Mouse (Mus musculus): ENCODE data around the gene Pold1. TPM values are rescaled to one million over a fixed set of nuclear protein-coding genes. Genes with fewer than 3 reads are reported as not detected.

Gene Pold1
- total RNA-seq, 2 experiments from 2014 or later, result 6.9 to 7.2 TPM

DNA sequence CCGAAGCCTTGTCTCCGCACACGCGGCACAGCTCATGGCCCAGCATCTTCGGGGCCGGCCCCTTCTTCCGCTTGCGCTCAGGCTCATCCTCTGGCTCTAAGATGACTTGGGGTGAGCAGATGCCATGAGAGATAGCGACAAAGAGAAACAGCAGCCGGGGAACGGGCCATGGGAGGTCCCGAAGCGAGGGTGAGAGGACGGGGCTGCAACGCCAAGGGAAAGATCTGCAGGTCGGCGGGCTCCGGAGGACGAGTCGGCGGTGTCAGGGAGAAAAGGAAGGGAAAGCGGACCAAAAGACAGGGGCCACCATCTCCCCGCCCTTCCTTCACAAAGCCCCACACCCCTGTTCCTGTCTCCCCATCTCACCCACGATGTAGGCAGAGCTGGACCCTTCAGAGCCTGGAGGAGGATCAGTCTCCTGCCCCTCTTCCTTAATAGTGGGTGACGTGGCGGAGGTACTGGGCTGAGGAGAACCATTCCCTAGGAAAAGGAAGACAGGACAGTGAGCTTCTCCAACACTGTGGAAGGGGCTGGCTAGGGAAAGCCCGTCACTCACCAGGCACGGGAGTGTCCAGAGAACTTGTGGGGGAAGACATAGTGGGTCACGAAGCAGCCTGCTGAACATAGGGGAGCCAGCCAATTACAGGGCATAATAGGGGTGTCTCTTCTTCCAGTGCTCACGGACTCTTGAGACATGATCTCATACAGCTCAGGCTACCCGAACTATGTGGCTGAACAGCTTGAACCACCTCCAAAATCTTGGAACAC lies 3.7 kb upstream of the Pold1 start:
- intact Hi-C loops (cut with DNase I), result loop anchor here (5.0 to 10.0 kb wide), 2 partner anchors 55 to 178 kb away; partner anchors contain the start of genes Emc10 and Fam71e1
- no peak for DNase-seq (ENCODE audit: extremely low spot score in 1 of 2, low spot score in 2 of 2)

GRCm38 (mm10) chr7:44551731-44552130 lies 3.1 kb upstream of the Pold1 start:
- intact Hi-C loops (cut with DNase I), result loop anchor here (5.0 to 10.0 kb wide), 2 partner anchors 54 to 177 kb away; partner anchors contain the start of genes Emc10 and Fam71e1
- DNase-seq (ENCODE audit: extremely low spot score in 1 of 2, low spot score in 2 of 2), result no peak

- DNase-seq (ENCODE audit: extremely low spot score in 1 of 2, low spot score in 2 of 2), result no peak
- intact Hi-C loops (cut with DNase I), result loop anchor here (5.0 to 10.0 kb wide), 2 partner anchors 54 to 176 kb away; partner anchors contain the start of genes Emc10 and Fam71e1
Measured at GRCm38 (mm10) chr7:44551301-44551700, 2.7 kb upstream of the Pold1 start.

DNA sequence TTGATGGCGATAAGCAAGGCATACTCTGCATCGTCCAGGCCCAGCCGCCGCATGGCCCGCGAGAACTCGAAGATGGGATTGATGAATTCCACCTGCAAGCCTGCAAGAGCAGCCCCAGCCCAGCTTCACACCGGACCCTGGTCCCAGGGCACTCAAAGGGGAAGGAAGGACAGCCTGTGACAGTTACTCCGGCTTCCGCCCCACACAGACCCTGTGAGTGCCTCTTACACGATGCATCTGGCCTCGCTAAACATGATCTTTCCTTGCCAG lies 1.7 kb upstream of the Pold1 start:
- intact Hi-C loops (cut with DNase I), result loop anchor here (5.0 to 10.0 kb wide), 2 partner anchors 53 to 176 kb away; partner anchors contain the start of genes Emc10 and Fam71e1
- DNase-seq (ENCODE audit: extremely low spot score in 1 of 2, low spot score in 2 of 2), result no peak

DNA sequence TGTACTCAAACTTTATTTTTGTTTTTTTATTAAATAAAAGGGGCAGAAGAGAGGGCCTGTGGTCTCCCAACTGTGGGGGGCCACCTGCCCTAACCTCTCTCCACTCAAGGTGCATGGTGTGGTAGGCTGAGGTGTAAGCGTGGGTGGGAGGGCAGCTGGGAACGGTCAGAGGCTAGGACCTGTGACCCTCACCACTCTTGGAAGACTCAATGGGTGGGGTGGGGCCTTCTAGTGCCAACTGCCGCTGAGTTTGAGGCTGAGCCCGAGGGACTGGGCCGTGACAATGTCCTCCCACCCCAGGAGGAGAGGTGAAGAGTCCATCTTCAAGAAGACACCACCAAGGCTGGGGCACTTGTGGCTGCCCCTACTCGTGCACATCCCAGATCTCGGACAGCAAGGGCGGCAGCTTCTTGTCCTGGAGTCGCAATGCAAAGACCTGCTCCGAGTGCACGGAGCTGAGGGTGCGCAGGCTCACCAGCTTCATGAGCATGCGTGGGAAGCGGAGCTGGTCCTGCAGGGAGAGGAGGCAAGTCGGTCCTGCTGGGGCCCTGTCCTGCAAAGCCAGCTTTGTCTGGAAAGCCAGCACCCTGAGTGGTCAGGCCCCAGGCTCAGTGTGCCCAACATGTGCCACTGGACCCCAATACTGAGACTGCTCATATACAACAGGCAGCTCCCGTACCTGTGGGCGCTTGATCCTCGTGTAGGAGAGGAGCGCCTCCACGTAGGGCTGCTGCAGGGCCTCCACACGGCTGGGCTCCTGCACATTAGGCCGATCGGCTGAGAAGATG lies 1.2 kb upstream of the Pold1 start:
- intact Hi-C loops (cut with DNase I), result loop anchor here (5.0 to 10.0 kb wide), 2 partner anchors 53 to 175 kb away; partner anchors contain the start of genes Emc10 and Fam71e1

DNA sequence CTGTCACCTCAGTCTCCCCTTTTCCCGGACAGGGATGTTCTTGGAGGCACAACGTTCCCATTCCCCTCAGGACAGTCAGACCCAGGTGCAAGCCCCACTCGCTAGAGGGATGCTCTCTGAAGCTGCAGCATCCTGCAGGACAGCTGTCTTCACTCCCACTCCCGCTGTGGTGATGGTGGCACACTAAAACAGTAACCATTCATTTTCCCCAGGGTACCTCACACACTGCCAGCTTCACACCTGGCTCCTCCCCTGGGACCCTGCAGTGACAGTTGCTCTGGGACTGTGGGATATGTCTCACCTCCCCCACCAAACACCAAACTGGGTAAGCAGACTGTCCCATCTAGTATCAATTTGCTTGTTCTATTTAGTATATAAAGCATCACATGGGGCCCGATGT lies 924 bp downstream of the Pold1 start:
- no peak for DNase-seq (ENCODE audit: extremely low spot score in 1 of 2, low spot score in 2 of 2)
- intact Hi-C loops (cut with DNase I), result no loop called here

More for the DNA sequence above, 1.2 kb upstream of the Pold1 start:
- no peak for DNase-seq (ENCODE audit: extremely low spot score in 1 of 2, low spot score in 2 of 2)

- intact Hi-C loops (cut with DNase I), result no loop called here
Measured at GRCm38 (mm10) chr7:44547041-44547440, 1.6 kb downstream of the Pold1 start.

DNA sequence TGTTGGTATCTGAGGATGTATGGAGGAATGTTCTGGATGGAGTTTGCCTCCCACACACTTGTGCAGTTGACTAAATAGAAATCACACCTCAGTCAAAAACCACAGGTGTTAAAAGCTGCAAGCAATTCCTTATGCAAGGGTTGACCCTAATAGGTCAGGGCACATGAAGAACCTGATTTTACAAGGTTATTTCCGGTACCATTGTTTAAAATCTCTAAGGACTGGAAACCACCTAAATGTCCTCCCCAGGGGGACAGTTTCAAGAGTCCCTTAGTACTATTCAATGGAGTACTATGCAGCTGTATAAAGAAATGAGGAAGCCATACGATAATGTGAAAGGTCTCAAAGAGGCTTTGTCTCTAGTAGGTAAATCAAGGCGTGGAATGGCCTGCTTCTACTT lies 2.4 kb downstream of the Pold1 start:
- intact Hi-C loops (cut with DNase I), result no loop called here

More at GRCm38 (mm10) chr7:44547041-44547440, 1.6 kb downstream of the Pold1 start:
- no peak for DNase-seq (ENCODE audit: extremely low spot score in 1 of 2, low spot score in 2 of 2)

DNA sequence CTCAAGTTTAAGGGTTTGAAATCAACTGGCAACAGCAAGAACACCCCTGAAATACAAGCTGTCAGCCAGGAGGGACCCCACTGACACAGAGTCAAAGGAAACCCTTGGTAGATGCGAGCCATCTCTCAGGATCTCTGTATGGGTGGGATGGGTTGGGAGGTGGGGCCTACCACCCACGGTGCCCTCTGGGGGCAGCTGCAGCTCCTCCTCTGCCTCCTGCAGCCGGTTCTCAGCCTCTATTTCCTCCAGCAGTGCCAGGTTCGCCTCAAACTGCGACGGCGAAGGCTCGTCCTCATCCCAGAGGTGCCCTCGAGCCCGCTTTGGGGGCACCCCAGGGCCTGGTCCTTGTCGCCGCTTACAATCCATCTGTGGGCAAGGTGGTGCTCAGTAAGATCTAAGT lies 5.6 kb downstream of the Pold1 start:
- intact Hi-C loops (cut with DNase I), result no loop called here
- DNase-seq (ENCODE audit: extremely low spot score in 1 of 2, low spot score in 2 of 2), result no peak

More for the DNA sequence above, 2.4 kb downstream of the Pold1 start:
- DNase-seq (ENCODE audit: extremely low spot score in 1 of 2, low spot score in 2 of 2), result no peak

DNA sequence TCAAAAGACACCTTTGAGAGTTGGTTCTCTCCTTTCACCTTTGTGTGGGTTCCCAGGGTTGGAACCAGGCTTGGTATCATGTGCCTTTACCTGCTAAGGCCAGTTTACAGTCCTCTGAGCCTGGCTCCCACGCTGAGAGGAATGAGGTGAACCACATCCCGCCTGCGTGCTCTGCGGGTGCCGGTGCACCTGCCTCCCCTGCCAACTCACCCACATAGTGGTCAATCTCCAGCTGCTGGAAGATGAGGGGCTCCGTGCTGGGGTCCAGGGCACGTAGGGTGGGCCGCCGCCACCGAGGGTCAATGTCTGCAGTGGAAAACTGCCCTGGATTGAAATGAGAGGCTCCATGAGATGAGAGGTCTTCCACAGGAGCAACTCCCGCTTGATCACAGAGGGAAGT lies 6.1 kb downstream of the Pold1 start:
- intact Hi-C loops (cut with DNase I), result no loop called here
- no peak for DNase-seq (ENCODE audit: extremely low spot score in 1 of 2, low spot score in 2 of 2)

DNA sequence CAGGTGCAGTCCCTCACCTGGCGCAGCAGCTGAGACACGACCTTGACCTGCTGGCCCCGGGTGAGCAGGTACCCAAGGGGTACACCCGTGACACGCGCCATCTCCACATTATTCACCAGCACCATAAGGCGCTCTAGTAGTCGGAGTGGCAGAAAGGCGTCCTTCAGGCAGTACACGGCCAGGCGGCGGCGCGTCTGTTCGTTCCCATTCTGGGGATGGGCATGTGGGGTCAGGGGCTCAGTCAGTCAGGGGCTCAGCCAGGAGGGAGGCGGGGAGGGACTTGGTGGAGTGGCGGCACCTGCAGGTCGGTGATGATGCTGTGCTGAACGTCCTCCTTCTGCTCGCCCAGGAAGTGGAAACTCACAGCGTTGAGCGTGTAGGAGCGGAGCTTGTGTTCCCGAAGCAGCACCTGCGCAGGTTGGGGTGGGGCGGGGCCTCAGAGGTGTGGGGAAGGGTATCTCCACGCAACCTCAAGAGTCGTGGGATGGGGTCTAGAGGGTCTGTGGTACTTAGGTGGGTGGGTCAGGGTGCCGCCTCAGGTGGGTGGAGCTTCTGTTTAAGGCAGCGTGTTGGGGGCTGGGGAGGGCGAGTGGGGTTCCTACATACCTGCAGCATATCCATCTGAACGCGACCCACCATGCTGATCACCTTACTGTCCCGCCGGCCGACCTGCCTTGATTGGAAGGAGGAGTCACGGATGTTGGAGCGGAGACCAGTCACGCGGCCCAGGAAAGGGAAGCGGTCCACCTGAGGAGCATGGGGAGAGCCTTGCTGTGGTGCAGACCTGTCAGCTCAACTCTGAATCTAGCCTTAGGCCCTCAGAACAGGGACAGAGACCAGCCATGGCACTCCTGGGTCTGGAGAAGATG lies 9.7 kb downstream of the Pold1 start:
- intact Hi-C loops (cut with DNase I), result no loop called here
- no peak for DNase-seq (ENCODE audit: extremely low spot score in 1 of 2, low spot score in 2 of 2)

GRCm38 (mm10) chr7:44537496-44537895 lies 11.2 kb downstream of the Pold1 start:
- DNase-seq (ENCODE audit: extremely low spot score in 1 of 2, low spot score in 2 of 2), result no peak
- intact Hi-C loops (cut with DNase I), result no loop called here

- no peak for DNase-seq (ENCODE audit: extremely low spot score in 1 of 2, low spot score in 2 of 2)
- intact Hi-C loops (cut with DNase I), result no loop called here
Measured at GRCm38 (mm10) chr7:44537009-44537408, 11.6 kb downstream of the Pold1 start.

DNA sequence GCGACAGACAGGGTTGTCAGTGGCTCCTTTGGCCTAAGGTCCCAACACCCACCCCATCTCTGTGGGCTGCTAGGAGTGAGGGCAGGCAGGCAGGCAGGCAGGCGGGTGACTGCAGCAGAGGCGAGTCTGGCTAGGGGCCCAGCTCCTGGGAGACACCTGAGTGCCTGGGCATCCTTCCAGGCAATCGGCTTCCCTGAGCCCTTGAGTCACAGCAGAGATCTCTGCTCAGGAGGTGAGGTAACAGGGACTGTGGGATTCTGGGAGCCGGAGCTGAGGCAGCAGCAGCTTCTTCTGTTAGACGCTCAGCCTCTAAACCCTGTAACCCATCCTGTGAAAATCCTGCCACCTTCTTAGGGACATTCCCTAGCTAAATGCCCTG lies 12.1 kb downstream of the Pold1 start:
- intact Hi-C loops (cut with DNase I), result no loop called here
- DNase-seq (ENCODE audit: extremely low spot score in 1 of 2, low spot score in 2 of 2), result no peak

DNA sequence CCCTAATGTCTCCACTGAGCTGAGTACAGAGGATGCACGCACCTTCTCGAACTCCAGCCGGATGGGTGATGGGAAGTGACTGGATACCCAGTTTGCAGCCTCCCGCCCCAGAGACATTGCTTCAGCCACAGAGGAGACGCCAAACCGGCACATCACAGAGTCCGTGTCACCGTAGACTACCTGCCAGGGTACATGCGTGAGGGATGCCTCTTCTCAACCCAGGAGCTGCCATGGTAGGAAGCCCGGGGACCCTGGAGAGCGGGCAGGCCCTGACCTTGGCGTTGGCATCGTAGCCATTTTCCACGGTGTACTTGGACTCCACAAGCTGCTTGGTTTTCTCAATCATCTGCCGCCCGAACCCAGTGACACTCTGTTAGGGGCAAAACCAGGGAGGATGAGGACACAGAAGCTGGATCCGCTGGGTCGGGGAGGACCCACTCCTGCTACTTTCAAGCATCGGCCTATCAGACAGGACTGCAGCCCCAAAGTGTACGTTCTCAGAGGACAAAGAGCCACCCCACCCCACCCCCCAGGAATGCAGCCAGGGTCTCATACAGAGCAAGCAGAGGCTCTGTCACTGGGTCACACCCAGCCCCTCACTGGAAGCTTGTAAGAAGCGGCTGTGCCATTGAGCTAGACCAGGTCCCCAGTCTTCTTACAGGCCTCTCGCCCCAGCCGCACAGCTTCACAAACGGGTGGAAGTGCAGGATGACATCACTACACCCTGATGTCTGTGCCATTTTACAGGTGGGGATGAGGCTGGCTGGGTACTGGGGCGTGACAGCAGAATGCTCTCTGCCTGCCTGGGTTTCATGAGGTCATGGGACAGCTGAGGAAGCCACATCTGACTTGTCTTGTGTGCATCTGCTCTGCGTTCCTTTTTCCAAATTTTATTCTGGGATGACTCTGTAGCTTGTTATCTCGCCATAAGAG lies 12.7 kb downstream of the Pold1 start:
- intact Hi-C loops (cut with DNase I), result no loop called here
- no peak for DNase-seq (ENCODE audit: extremely low spot score in 1 of 2, low spot score in 2 of 2)

DNA sequence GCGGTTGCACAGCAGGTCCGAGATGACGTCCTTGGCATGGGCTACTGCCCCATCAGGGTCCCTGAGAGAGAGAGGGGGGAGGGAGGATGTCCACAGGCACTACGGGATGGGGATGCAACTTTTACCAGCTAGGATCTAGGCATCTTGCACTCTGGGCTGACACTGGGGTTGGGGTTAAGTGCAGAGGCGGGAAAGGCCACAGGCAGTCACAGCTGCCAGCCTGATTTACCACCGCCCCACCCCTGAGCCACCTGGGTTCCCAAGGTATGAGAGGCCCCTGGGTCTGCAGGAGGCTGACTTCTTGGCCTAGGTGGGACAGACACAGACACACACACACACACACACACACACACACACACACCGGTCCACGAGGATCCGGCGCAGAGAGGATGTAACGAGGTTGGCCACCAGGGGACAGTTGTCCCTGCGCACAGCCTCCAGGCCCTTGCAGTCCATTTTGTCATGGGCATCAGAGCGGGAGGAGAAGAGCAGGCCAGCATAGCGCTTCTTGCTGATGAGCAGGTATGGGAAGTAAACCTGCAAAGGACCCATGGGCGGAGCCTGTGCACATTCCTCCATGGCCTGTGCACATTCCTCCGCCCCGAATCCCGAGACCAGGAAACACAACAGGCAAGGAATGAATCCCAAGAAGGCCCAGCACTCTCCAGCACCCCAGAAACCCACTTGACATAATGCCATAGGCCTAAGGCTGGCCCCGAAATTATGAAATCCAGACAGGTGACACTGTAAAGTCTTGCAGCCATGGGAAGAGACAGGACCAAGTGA lies 13.8 kb downstream of the Pold1 start:
- DNase-seq (ENCODE audit: extremely low spot score in 1 of 2, low spot score in 2 of 2), result no peak
- intact Hi-C loops (cut with DNase I), result no loop called here

DNA sequence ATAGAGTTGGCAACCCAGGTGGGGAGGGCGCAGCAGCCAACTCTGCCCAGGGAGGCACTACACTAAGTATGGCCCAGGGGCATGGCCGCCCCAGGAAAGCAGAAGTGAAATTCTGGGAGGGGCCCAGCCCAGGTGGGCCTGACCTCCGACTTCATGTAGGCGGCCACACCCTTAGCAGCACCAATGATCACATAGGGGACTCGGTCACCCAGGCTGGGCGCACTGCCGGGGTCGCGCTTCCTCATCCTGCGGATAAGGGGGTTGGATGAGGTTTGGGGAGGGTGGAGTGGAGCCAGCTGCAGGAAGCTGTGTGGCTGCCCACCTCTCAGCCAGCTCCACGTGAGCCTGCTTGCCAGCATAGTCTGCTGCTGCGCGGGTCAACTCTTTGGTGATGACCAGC lies 14.4 kb downstream of the Pold1 start:
- intact Hi-C loops (cut with DNase I), result no loop called here
- no peak for DNase-seq (ENCODE audit: extremely low spot score in 1 of 2, low spot score in 2 of 2)

DNA sequence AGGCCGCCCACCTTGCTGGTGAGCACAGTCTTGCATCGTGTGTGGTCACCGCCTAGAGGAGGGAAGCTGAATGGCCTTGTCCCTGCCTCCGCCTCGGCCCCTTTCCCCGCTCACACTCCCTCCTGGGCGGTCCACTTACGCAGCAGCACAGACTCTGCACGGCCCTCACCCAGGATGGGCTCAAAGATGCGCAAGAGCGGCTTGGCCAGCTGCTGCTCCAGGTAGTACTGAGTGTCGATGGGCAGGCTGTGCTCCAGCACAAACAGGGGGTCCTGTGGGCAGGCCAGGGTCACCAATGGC lies 15.0 kb downstream of the Pold1 start:
- intact Hi-C loops (cut with DNase I), result no loop called here
- no peak for DNase-seq (ENCODE audit: extremely low spot score in 1 of 2, low spot score in 2 of 2)
